Mouse (Mus musculus) bone marrow, adult 2 months (tissue): Measurements from ENCODE around the gene Fzd10.

Source experiments
- CTCF ChIP-seq: fragments of 200-500 bp; IDR thresholded peaks from 2 replicates; pipeline ENCODE4 v1.5.1; 2011; ENCODE audit warnings: low read length, control low read depth; ENCODE audit not compliant: control insufficient read depth, insufficient read depth
- POLR2A ChIP-seq: fragments of 200-500 bp; IDR thresholded peaks from 2 replicates; pipeline ENCODE4 v1.6.1; 2011; ENCODE audit warnings: low read depth, mild to moderate bottlenecking, control low read depth, low read length, borderline replicate concordance; ENCODE audit not compliant: control insufficient read depth

- TF ChIP-seq CTCF = no peak
- TF ChIP-seq POLR2A = no peak
Observed at GRCm38 (mm10) chr5:128619987-128620386, 19.3 kb downstream of the Fzd10 start.
